Mouse (Mus musculus): ENCODE measurements around the gene 1600002K03Rik. TPM values are rescaled to one million over a fixed set of nuclear protein-coding genes. Genes with fewer than 3 reads are reported as not detected.

The 1600002K03Rik gene
- polyA plus RNA-seq, 2 experiments = 12.8 to 15.5 TPM

GRCm38 (mm10) chr10:80159561-80160454, 12.9 kb upstream of the 1600002K03Rik start:
- 0% methylated on average over 47 of the region's 55 CpGs for WGBS
- peak; percentile 84 for ATAC-seq (ENCODE audit: low FRiP score, low read depth)
- peaks cover 61% of the 10 kb centered on the region for H3K4me1 ChIP-seq (ENCODE audit: control insufficient read depth, insufficient read depth, low read length)

GRCm38 (mm10) chr10:80160455-80161371, 12.0 kb upstream of the 1600002K03Rik start:
- H3K4me3 ChIP-seq (replicated peaks; ENCODE audit: low read length) = peak overlapping the region; percentile 43
- peaks cover 23% of the 10 kb centered on the region for H3K36me3 ChIP-seq (ENCODE audit: control insufficient read depth, insufficient read depth, low read length)
- ATAC-seq (ENCODE audit: low FRiP score, low read depth) (no peak), DNase-seq (ENCODE audit: low spot score) (peak; percentile 69)
- 3% methylated on average over 32 of the region's 33 CpGs for WGBS
- no peaks in the 10 kb centered on the region for H3K9me3 ChIP-seq (ENCODE audit: control insufficient read depth, low read length)
- peaks cover 68% of the 10 kb centered on the region for H3K4me1 ChIP-seq (ENCODE audit: control insufficient read depth, insufficient read depth, low read length)
- peak overlapping the region; percentile 87 for H3K27ac ChIP-seq (replicated peaks; ENCODE audit: low read depth, low read length)
- H3K4me2 ChIP-seq (replicated peaks; ENCODE audit: low read depth, low read length, severe bottlenecking) = peak overlapping the region; percentile 81
- no peaks in the 10 kb centered on the region for H3K27me3 ChIP-seq (ENCODE audit: control insufficient read depth, insufficient read depth, low read length)
- no peak for TF ChIP-seq POLR2A (IDR thresholded peaks at IDR 0.05; ENCODE audit: borderline replicate concordance, extremely low read depth, insufficient read depth, insufficient read length)
- H3K9ac ChIP-seq (ENCODE audit: low read depth, low read length, severe bottlenecking) = peak overlapping the region; percentile 36

More at GRCm38 (mm10) chr10:80159561-80160454, 12.9 kb upstream of the 1600002K03Rik start:
- TF ChIP-seq POLR2A (IDR thresholded peaks at IDR 0.05; ENCODE audit: borderline replicate concordance, extremely low read depth, insufficient read depth, insufficient read length) = no peak
- peak overlapping the region; percentile 35; the same call in 1 of the 2 replicates for H3K9ac ChIP-seq (ENCODE audit: low read depth, low read length, severe bottlenecking)
- no peaks in the 10 kb centered on the region for H3K27me3 ChIP-seq (ENCODE audit: control insufficient read depth, insufficient read depth, low read length)
- H3K4me2 ChIP-seq (replicated peaks; ENCODE audit: low read depth, low read length, severe bottlenecking) = peak overlapping the region; percentile 81
- H3K4me3 ChIP-seq (replicated peaks; ENCODE audit: low read length) = peak overlapping the region; percentile 43
- no peaks in the 10 kb centered on the region for H3K9me3 ChIP-seq (ENCODE audit: control insufficient read depth, low read length)
- H3K36me3 ChIP-seq (ENCODE audit: control insufficient read depth, insufficient read depth, low read length) = peaks cover 32% of the 10 kb centered on the region
- H3K27ac ChIP-seq (replicated peaks; ENCODE audit: low read depth, low read length) = peak overlapping the region; percentile 87
- DNase-seq (ENCODE audit: low spot score) = peak; percentile 99

GRCm38 (mm10) chr10:80161522-80162242, 11.1 kb upstream of the 1600002K03Rik start:
- Histone ChIP-seq H3K27me3 (ENCODE audit: control insufficient read depth, insufficient read depth, low read length) (no peaks in the 10 kb centered on the region), H3K36me3 (ENCODE audit: control insufficient read depth, insufficient read depth, low read length) (peaks cover 13% of the 10 kb centered on the region), H3K9me3 (ENCODE audit: control insufficient read depth, low read length) (no peaks in the 10 kb centered on the region), H3K4me1 (ENCODE audit: control insufficient read depth, insufficient read depth, low read length) (peaks cover 67% of the 10 kb centered on the region), H3K4me3 (replicated peaks; ENCODE audit: low read length) (peak overlapping the region; percentile 43), H3K4me2 (replicated peaks; ENCODE audit: low read depth, low read length, severe bottlenecking) (peak overlapping the region; percentile 81), H3K27ac (replicated peaks; ENCODE audit: low read depth, low read length) (peak overlapping the region; percentile 87), H3K9ac (ENCODE audit: low read depth, low read length, severe bottlenecking) (peak overlapping the region; percentile 36; the same call in 1 of the 2 replicates)
- 11% methylated on average over 7 of the region's 7 CpGs for WGBS
- TF ChIP-seq POLR2A (IDR thresholded peaks at IDR 0.05; ENCODE audit: borderline replicate concordance, extremely low read depth, insufficient read depth, insufficient read length) = no peak
- DNase-seq (ENCODE audit: low spot score) (peak; percentile 63), ATAC-seq (ENCODE audit: low FRiP score, low read depth) (peak; percentile 16)

GRCm38 (mm10) chr10:80162243-80162608, 10.5 kb upstream of the 1600002K03Rik start:
- H3K27ac ChIP-seq (replicated peaks; ENCODE audit: low read depth, low read length) = peak overlapping the region; percentile 87; the same call in 1 of the 2 replicates
- no peaks in the 10 kb centered on the region for H3K9me3 ChIP-seq (ENCODE audit: control insufficient read depth, low read length)
- peaks cover 8% of the 10 kb centered on the region for H3K36me3 ChIP-seq (ENCODE audit: control insufficient read depth, insufficient read depth, low read length)
- 77% methylated on average over 3 of the region's 3 CpGs for WGBS
- no peak for DNase-seq (ENCODE audit: low spot score)
- ATAC-seq (ENCODE audit: low FRiP score, low read depth) = no peak
- no peak for TF ChIP-seq POLR2A (IDR thresholded peaks at IDR 0.05; ENCODE audit: borderline replicate concordance, extremely low read depth, insufficient read depth, insufficient read length)
- H3K27me3 ChIP-seq (ENCODE audit: control insufficient read depth, insufficient read depth, low read length) = no peaks in the 10 kb centered on the region
- no peak overlapping the region for H3K9ac ChIP-seq (ENCODE audit: low read depth, low read length, severe bottlenecking)
- no peak overlapping the region for H3K4me3 ChIP-seq (replicated peaks; ENCODE audit: low read length)
- peak overlapping the region; percentile 81 for H3K4me2 ChIP-seq (replicated peaks; ENCODE audit: low read depth, low read length, severe bottlenecking)
- peaks cover 68% of the 10 kb centered on the region for H3K4me1 ChIP-seq (ENCODE audit: control insufficient read depth, insufficient read depth, low read length)
